Mouse (Mus musculus): Measurements from ENCODE around the gene Lactb. TPM values are rescaled to one million over a fixed set of nuclear protein-coding genes. Genes with fewer than 3 reads are reported as not detected.
"Not testable (repeated sequence)": the region's sequence is repeated elsewhere in the genome, so short reads cannot be mapped to it uniquely, and the experiment has no call there.

Lactb gene
- polyA plus RNA-seq, 1 experiment, result 10.1 TPM

DNA sequence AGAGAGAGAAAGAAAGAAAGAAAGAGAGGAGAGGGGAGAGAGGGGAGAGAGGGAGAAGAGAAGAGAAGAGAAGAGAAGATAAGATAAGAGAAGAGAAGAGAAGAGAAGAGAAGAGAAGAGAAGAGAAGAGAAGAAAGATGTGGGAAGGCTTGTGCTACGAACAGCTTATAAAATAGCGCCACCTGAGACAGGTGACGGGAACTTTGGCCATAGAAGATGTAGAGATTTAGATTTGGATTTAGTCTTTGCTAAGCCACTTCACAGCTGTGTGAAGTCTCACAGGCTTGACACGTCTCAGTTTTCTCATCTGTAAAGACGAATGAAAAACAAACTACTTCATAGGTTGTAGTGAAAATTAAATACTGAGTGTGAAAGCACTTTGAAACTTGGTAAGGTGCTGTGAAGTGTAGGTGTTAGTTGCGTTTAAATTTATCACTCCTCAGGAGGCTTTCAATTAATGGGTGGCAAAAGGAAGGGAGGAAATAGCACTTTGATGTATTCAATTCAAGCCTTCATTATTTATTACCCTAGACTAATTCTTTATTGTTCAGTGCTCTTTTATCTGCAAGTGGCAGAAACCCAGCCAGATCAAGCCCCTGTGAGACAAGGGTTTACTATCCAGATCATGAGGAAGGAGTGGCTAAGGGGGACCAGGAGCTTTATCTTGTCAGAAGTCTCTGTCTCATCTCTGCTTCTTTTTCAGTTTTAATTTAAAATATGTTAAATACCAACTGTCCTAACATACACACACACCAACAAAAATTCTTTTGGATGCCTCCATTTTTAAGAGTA lies 54.6 kb downstream of the Lactb start:
- no peak for DNase-seq (ENCODE audit: low read depth)

DNA sequence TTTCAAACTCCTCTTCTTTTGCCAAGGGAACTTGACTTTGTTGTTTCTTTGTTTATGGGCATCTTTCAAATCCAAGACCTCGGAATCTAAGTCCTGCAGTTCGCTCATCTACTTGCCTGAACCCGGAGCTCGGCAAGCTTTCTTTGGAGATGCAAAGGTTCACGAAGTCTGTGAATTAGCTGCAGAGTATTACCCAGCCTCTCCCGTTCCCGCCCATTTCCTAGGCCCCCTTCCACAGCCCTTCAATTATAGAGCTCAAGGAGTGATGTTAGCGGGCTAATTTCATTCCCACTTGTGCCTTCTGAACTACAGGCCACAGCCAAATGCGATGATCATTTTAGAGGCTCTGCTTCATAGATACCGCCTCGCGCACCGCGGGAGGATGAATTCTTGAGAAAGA lies 55.3 kb downstream of the Lactb start:
- no peak for DNase-seq (ENCODE audit: low read depth)

DNA sequence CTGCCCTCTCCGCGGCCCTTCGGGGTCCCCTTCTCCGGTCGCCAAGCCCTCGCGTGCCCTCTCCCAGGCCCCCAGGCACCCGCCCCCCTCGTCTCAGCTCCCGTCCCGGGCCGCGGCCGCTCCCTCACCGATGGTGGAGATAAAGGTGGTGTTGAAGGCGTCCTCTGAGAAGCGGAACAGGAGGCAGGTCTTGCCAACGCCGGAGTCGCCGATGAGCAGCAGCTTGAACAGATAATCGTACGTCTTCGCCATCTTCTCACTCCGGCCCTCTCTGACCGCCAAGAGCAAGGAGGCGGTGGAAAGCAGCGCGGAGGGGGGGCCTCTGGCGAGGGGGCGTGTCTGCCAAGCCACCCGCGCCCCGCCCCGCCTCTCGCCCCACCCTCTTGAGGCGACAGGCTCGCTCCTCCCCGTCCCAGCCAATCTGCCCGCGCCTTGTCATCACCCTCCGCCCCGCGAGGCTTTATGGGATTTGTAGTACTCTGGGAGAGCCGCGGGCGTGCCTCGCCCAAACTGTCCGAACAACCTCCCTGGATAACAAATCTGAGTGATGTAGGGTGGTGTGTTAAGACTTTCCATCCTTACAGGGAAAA lies 55.8 kb downstream of the Lactb start, which contains the start of gene Rab8b:
Gene Rab8b (minus strand): TSS at position 306 of the 590 bp plus-strand sequence.
- peak; percentile 59 for DNase-seq (ENCODE audit: low read depth)

DNA sequence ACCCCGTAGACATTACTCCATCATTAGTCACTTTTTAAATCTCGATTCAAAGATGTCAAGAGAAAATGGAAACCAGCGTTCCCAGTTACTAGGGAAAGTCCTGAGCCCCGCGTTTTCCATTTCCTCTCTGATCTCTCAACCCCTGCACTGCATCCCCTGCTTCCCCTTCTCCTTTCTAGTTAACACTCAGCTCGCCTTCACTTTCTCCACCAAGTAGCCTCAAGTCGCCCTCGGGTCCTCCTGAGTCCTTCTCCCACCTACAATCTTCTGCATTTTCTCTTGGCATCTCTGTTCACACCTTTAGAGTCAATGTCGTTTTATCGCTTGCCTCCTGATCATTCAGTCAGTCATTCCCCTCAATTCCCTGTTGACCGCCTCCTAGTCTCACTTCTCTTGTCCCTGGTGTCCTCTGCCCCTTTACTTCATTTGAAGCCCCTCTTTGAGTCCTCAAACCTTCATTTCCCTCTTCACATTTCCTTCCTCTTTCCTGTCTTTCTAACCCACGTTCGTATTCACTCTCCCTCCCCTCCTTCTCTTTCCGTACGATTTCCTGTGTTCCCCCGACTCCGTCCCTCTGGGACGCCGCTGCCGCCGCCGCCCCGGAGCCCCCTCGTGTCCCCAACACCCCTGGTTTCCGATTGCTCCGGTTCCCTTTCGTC lies 56.5 kb downstream of the Lactb start:
- no peak for DNase-seq (ENCODE audit: low read depth)

DNA sequence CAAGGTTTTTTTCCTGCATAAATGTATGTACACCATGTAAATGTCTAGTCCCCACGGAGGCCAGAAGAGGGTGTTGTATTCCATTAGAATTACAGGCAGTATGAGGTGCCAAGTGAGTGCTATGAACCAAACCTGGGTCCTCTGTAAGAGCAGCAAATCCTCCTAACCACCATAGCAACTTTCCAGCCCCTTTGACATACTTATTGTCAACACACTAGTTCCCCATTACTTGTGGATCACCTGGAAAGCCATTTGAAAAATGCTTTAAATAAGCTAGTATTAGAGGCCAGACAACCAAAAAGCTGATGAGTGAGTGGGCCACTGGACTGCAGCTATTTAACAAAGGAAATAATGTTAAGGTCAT lies 57.4 kb downstream of the Lactb start:
- DNase-seq (ENCODE audit: low read depth), result no peak

DNA sequence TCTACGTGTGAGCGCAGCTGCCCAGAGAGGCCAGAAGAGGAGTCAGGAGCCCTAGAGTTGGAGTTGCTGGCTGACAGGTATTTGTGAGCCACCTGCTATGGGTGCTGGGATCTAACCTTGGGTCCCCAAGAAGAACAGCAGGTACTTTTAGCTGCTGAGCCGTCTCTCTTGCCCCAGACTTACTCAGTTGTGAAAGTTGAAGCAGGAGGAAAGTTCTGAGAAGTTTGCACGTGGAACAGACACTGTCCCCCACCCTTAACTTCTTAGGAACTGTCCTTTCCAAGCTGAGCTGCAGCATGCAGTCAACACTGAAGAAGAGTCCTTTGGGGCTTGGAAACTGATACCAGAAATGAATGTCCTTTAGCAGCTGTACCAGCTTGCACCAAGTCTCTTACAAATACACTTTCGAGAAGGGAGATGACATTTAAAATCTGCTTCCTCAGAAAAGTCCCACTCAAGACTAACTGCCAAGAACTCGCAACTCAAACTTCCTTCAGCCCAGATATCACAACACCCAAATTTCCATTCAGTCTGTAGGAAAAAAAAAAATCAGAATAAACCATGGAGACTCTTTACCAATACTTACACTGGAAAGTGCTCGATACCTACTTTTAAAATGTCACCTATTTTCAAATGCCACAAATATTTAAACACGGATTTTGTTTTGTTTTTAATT lies 57.9 kb downstream of the Lactb start:
- no peak for DNase-seq (ENCODE audit: low read depth)

DNA sequence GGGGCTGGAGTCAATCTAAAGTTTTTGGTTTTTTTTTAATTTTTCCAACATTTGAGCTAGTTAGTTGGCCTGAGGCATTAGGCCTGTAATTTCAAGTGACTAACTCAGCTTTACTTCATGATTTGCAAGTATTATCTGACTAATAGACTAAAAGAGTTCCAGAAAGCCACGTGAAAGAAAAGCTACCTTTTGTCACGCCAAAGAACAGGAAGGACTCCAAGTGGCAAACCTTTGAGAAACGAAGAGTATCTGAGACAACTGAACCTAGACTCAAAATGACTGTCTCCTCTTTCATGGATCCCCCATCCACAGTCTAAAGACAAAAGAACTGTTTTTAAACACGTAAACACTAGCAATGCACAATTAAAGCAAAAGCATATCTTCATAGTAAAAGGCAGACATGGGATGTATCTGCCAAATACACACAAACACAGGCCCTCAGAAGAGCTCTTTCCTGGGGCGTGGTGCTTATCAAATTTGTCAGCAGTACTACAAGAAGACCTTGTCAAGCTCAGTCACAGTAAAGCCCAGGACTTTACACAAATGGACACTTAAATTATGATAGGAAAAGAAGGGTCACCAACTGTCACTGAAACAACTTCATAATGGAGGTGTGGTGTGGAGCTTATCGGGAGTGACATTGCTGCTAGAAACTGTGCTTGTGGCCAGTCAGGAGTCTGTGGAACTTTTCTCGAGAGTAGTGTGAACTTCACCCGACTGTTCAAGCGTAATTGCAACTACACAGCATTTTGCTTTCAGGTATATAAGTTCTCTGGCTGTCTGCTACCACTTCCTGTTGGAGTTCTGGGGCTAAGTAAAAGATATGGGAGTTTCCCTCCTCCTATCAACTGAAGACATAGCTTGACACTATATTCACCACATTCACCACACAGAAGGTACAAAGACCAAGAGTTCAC lies 59.2 kb downstream of the Lactb start:
- DNase-seq (ENCODE audit: low read depth), result no peak

DNA sequence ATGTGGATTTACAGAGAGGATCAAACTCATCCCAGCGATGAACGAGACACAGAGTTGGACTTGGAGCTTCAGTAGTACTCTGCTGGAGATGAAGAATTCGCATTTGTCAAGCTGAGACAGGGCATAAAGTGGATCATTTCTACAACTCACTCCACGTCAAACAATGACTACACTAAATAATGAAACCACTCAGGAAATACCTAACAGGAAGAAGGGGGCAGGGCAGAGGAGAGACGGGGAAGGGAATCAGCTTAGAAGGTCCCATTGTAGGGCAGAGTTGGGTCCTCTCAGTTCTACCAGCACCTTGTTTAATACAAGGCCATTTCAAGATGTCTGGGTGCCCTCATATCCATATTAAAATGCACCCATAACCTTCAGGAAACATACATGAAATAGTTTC lies 59.9 kb downstream of the Lactb start:
- no peak for DNase-seq (ENCODE audit: low read depth)

DNA sequence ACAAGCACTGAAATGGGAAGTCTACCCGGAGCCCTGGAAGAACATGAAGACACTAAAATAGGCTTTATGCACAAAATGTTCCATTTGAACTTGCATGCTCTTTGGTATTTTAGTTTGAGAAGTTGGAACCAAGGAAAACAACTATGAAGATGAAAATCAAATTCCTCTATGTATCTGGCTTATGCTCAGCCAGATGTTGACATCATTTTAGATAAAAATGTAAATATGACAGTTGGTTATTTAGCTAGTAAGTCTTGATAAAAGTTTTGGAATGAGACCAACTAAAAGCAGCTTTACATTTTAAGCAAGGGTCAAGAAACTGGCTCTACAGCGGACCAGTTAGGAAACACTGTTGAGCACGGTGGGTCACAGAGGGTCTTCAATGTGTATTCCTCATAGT lies 60.7 kb downstream of the Lactb start:
- no peak for DNase-seq (ENCODE audit: low read depth)

DNA sequence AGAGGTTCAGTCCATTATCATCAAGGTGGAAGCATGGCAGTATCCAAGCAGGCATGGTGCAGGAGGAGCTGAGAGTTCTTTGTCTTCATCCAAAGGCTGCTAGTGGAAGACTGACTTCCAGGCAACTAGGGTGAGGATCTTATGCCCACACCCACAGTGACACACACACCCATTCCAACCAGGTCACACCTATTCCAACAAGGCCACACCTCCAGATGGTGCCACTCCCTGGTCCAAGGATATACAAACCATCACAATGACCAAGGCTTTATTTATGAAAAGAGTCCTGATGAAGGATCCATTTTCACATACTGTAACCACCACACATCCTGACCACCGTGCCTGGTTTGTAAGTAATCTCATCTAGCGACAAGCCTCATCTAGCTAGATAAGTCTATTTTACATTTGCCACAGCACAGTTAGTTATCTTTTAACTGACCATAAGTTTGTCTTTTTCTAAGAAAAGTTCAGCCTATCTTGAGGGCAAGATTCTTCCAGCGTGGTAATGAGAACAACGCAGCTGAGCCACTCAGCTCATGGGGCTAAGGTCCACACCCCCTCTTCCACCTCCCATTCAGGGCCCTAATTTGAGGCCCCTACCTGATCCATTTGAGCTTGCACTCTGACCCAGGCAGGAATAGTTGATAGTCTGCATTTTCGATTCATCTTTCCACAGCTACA lies 61.9 kb downstream of the Lactb start:
- DNase-seq (ENCODE audit: low read depth), result not testable (repeated sequence)

DNA sequence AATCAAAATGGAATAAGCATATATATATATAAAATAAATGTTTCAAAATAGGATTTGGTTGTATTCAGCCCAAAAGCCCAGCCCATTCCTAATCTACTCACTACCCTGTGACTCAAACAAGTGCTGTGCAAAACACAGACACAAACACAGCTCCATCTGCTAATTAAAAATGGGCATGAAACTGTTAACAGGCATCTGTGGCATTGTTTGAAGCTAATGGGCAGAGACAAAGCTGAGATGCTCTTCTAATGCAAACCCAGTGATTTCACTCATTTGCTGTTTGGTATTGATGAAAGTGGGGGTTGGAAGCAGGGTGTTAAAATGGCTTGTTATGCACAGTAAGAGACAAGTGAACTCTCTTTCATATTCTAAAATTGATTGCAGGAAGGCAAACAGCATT lies 63.0 kb downstream of the Lactb start:
- no peak for DNase-seq (ENCODE audit: low read depth)

DNA sequence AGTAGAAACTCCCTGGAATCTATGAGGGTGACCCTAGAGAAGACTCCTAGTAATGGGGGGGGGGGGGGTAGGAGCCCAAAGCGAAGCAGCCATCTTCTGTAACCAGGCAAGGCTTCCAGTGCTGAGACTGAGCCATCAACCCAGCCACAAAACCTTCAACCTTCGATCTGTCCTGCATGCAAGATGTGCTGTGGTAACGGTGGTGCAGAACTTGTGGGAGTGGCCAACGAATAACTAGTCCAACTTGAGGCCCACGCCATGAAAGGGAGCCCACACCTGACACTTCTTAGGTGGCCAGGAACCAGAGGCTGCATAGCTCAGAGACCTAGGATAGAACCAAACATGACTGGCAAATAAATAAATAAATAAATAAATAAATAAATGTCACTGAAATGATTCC lies 64.6 kb downstream of the Lactb start:
- no peak for DNase-seq (ENCODE audit: low read depth)

DNA sequence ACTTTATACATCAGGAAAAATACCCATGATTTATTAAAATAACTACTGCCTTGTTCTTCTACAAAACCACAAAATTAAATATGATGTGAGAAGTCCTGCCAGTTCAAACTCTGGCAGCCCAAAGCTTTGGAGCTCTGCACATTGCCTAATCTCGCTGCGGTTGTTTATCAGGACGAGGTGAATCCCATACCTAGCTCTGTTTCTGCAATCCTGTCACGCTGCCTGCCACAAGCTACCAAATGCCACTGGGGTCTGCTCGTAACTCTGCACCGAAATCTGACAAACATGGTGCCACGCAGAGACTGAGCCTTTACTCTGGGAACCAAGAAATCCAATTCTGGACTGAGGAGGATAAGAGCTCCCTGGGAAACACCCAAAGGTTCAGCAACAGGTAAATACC lies 65.4 kb downstream of the Lactb start:
- DNase-seq (ENCODE audit: low read depth), result no peak

DNA sequence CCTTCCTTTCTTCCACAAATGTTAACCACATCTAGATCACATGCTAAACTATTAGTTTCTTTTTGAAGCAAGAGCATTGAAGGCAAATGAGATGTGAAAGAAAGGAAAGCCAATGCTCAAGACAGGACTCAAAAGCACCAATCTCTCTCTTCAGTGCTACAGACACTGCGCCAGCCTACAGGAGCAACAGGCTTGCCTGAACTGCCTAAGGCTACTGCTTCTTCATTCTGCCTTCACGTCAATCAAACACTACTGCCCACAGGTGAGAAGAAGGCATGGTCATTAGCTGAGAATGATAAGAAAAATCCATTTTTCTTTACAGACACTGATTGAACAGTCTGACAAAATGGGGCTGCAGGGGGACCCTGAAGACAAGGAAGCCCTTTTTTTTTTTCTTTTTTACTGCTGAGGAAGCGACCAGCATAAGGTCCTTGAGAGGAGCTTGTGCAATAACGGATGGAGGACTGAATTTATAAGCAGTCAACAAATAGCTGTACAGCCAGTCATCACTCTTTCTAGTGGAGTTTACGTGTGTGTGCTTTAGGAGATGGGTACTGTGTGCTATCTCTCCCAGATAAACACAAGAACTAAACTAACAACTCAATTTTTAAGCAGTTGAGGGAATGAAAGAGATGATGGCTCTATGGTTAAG lies 67.4 kb downstream of the Lactb start:
- no peak for DNase-seq (ENCODE audit: low read depth)

DNA sequence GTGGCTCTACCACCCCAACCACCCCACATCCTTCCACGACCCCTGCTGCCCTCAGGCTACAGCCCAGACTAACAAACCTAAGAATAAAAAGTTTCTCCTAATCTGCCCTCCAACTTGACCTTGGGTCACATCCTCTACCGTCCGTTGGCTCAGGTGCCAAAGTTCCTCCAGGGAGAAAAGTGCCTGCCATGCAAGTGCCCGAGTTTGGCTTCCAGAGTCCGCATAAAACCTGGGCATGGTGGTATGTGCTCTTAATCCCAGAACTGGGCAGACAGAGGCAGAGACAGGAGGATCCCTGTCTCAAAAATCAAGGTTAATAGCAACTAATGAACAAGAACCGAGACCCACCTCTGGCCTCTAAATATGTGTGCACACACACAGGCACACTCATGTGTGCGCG lies 68.2 kb downstream of the Lactb start:
- no peak for DNase-seq (ENCODE audit: low read depth)

DNA sequence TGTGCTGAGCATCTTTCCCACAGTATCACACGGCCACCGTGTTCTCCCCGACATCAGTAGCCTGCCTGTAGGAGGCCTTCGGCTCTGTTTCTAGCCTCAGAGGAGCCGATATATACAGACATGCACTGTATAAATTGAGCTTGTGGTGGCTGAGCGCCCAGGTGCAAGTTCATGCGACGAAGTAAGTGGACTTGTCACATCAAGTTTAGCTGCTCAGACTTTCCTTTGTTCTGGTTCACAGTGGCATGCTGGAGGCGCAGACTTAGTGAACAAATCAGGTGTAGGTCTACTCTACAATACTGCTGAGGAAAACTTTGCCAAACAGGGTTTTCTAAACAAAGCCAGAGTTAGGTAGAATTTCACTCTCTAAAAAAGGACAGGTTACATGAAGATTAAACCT lies 69.3 kb downstream of the Lactb start:
- peak; percentile 71 for DNase-seq (ENCODE audit: low read depth)

Data from gonadal fat pad, adult 2 months (tissue).